9 mouse cellular contexts compared by ENCODE assay signal in genomic region chr6:66973180-66973579, GRCm38 (mm10).
A peak's percentile ranks its signal among the peaks of the same experiment; 100 is the strongest.
DNase-seq lines count a peak whose midpoint lies in the region; ATAC-seq lines count a peak whose summit lies in the region.
"Had no signal": no experiment of that assay in that cellular context is flagged by ENCODE, and none has a peak within 500 bp of the region (broad histone marks: within the 10 kb centered on the region; RNA-seq: fewer than 3 reads in every experiment).

No protein-coding gene starts in this region.

- no peaks in the 10 kb centered on the region for H3K9me3 ChIP-seq in kidney, embryonic 16.5 days (ENCODE audit: low read length)
- no peaks in the 10 kb centered on the region for H3K9me3 ChIP-seq in kidney, embryonic 15.5 days (replicated peaks)
- H3K9me3 ChIP-seq in forebrain, embryonic 16.5 days (ENCODE audit: control insufficient read depth, low read length), result no peaks in the 10 kb centered on the region
- H3K9me3 ChIP-seq: liver, embryonic 15.5 days had no signal

- H3K4me3 ChIP-seq in kidney, embryonic 16.5 days (ENCODE audit: low read length), result no peak overlapping the region
- H3K4me3 ChIP-seq in kidney, embryonic 15.5 days (replicated peaks), result no peak overlapping the region
- no peak overlapping the region for H3K4me3 ChIP-seq in forebrain, embryonic 16.5 days (replicated peaks; ENCODE audit: low read length)
- H3K4me3 ChIP-seq: liver, embryonic 15.5 days had no signal

- H3K27me3 ChIP-seq in kidney, embryonic 16.5 days (ENCODE audit: insufficient read depth, low read length), result no peaks in the 10 kb centered on the region
- no peaks in the 10 kb centered on the region for H3K27me3 ChIP-seq in kidney, embryonic 15.5 days
- no peaks in the 10 kb centered on the region for H3K27me3 ChIP-seq in forebrain, embryonic 16.5 days (replicated peaks; ENCODE audit: control insufficient read depth, insufficient read depth, low read length)
- H3K27me3 ChIP-seq: liver, embryonic 15.5 days had no signal

- 15% methylated on average over 3 of the region's 3 CpGs for WGBS in kidney, embryonic 16.5 days
- 17% methylated on average over 3 of the region's 3 CpGs for WGBS in kidney, embryonic 15.5 days
- 24% methylated on average over 3 of the region's 3 CpGs for WGBS in forebrain, embryonic 16.5 days

- H3K9ac ChIP-seq in kidney, embryonic 16.5 days (replicated peaks; ENCODE audit: low read length), result no peak overlapping the region
- H3K9ac ChIP-seq in kidney, embryonic 15.5 days, result no peak overlapping the region
- H3K9ac ChIP-seq in forebrain, embryonic 16.5 days (replicated peaks; ENCODE audit: low read depth, low read length), result no peak overlapping the region
- H3K9ac ChIP-seq: liver, embryonic 15.5 days had no signal

- ATAC-seq in kidney, embryonic 16.5 days (ENCODE audit: low FRiP score, low TSS enrichment), result peak; percentile 75; the same call in 1 of the 2 replicates
- no peak for ATAC-seq in kidney, embryonic 15.5 days (replicated peaks; ENCODE audit: low FRiP score)
- ATAC-seq in CD4-positive, CD25-positive, alpha-beta regulatory T cell, adult 4 months, result peak; percentile 67
- ATAC-seq in forebrain, embryonic 16.5 days, result peak; percentile 62; the same call in 1 of the 2 replicates
- peak; percentile 71 for ATAC-seq in megakaryocyte-erythroid progenitor cell, adult 5-6 weeks (replicated peaks; ENCODE audit: low FRiP score, low TSS enrichment, poor library complexity, severe bottlenecking)
- no peak for ATAC-seq in cerebellum, adult (ENCODE audit: insufficient number of reproducible peaks, low FRiP score, low TSS enrichment)

- no peaks in the 10 kb centered on the region for H3K36me3 ChIP-seq in kidney, embryonic 16.5 days (ENCODE audit: insufficient read depth, low read length)
- no peaks in the 10 kb centered on the region for H3K36me3 ChIP-seq in kidney, embryonic 15.5 days
- no peaks in the 10 kb centered on the region for H3K36me3 ChIP-seq in forebrain, embryonic 16.5 days (ENCODE audit: control insufficient read depth, insufficient read depth)
- H3K36me3 ChIP-seq: liver, embryonic 15.5 days had no signal

- no peak for DNase-seq in adipocyte (ENCODE audit: low spot score)
- DNase-seq in frontal cortex, postnatal 25 days (ENCODE audit: low spot score in 2 of 2), result no peak

- no peak overlapping the region for H3K27ac ChIP-seq in kidney, embryonic 16.5 days (ENCODE audit: low read length)
- H3K27ac ChIP-seq in kidney, embryonic 15.5 days, result no peak overlapping the region
- no peak overlapping the region for H3K27ac ChIP-seq in forebrain, embryonic 16.5 days (ENCODE audit: low read length)
- H3K27ac ChIP-seq: liver, embryonic 15.5 days had no signal

- no peak overlapping the region for H3K4me2 ChIP-seq in kidney, embryonic 16.5 days (replicated peaks; ENCODE audit: low read depth, low read length)
- H3K4me2 ChIP-seq in kidney, embryonic 15.5 days, result no peak overlapping the region
- H3K4me2 ChIP-seq in forebrain, embryonic 16.5 days (ENCODE audit: low read length), result no peak overlapping the region
- H3K4me2 ChIP-seq: liver, embryonic 15.5 days had no signal

- peaks cover 13% of the 10 kb centered on the region for H3K4me1 ChIP-seq in kidney, embryonic 16.5 days (ENCODE audit: insufficient read depth, low read length)
- H3K4me1 ChIP-seq in kidney, embryonic 15.5 days, result peaks cover 15% of the 10 kb centered on the region
- H3K4me1 ChIP-seq in forebrain, embryonic 16.5 days (replicated peaks; ENCODE audit: control insufficient read depth, insufficient read depth, low read length), result no peaks in the 10 kb centered on the region; the same call in 1 of the 2 replicates

Comparison
In these comparisons a context has a peak if more than half of its experiments do, and no peak if none do; other contexts are left out.
1. ATAC-seq: peak in kidney, embryonic 16.5 days (single experiment), CD4-positive, CD25-positive, alpha-beta regulatory T cell, adult 4 months (single experiment), forebrain, embryonic 16.5 days (single experiment) and megakaryocyte-erythroid progenitor cell, adult 5-6 weeks (single experiment); none in kidney, embryonic 15.5 days (single experiment) and cerebellum, adult (single experiment).